Mouse (Mus musculus): ENCODE data around the gene Adamts4. TPM values are rescaled to one million over a fixed set of nuclear protein-coding genes. Genes with fewer than 3 reads are reported as not detected.
A peak's percentile ranks its signal among the peaks of the same experiment; 100 is the strongest.

Adamts4 gene
- total RNA-seq, 1 experiment: 4.5 TPM

DNA sequence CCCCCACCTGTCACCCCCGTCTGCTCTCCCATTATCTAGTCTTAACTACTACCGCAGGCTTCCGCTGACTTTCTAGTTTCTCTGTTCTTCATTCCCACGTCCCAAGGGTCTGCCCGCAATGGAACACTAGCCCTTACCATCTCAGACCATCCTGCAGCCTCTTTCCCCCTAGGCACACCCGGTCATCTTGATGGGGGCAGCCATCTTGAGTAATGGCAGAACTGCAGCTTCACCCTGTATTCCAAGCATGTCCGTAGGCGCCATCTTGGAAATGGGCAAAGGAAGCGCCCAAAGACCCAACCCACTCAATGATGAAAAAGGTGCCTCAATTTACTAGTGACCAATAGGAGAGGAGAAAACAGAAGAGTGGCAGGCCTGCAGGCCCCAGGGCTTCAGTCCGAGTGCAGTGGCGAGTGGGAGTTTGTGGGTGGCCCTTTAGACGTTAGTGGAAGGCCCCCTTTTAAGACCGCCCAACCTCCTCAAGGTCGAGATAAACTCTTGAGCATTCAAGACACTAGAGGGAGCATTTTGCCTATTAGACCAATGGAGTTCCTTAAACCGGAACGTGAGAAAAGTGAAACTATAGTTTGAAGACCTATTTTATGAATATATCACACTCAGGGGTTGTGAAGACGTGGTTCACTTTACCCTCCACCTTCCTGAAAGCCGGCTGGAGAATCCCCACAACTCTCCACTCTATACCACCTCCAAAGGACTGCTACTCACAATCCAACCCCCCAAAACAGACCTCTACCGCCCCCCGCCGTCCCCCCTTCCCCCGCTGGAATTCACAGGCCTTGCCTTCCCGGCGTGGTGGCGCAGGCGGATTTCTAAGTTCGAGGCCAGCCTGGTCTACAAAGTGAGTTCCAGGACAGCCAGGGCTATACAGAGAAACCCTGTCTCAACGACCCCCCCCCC is 27.7 kb upstream of the Adamts4 start, which contains the start of gene Tomm40l:
Gene Tomm40l, minus strand, starts transcription at position 277 of the 918 bp plus-strand sequence.
- in situ Hi-C loops (cut with MboI; ENCODE audit: low sequenced_read_pairs in 2 of 2, unreplicated experiment in 2 of 2): no loop called here
- Histone ChIP-seq H3K4me1 (ENCODE audit: control insufficient read depth in 2 of 2, insufficient read depth in 2 of 2, low read length in 2 of 2, poor library complexity in 1 of 2) (peaks cover 2 to 12% of the 10 kb centered on the region in 2 experiments; a peak in 3 of 4 replicates), H3K27ac (ENCODE audit: insufficient read depth, low read depth, low read length, poor library complexity, severe bottlenecking) (peak within 1 kb of the TSS; percentile 63; the same call in 1 of the 2 replicates), H3K9me3 (ENCODE audit: control insufficient read depth, insufficient read depth, low read depth, low read length) (no peaks in the 10 kb centered on the region), H3K9ac (ENCODE audit: insufficient read depth, low read depth, low read length, poor library complexity, severe bottlenecking) (peak within 1 kb of the TSS; percentile 69), H3K36me3 (ENCODE audit: control insufficient read depth, insufficient read depth, low read length, poor library complexity, severe bottlenecking) (peaks cover 8% of the 10 kb centered on the region; the same call in 1 of the 2 replicates), H3K4me3 (ENCODE audit: insufficient read depth in 1 of 2, low read depth in 1 of 2, low read length in 2 of 2, poor library complexity in 1 of 2, severe bottlenecking in 1 of 2) (peak within 1 kb of the TSS; percentile 70 to 78)
- peak; percentile 97 for DNase-seq (ENCODE audit: low read depth, low spot score)
- TF ChIP-seq ZNF384 (IDR thresholded peaks at IDR 0.05; ENCODE audit: low read depth, low read length) (no peak), HCFC1 (IDR thresholded peaks at IDR 0.05; ENCODE audit: borderline replicate concordance, insufficient read depth, low read length) (peak; percentile 92), CHD2 (IDR thresholded peaks at IDR 0.05; ENCODE audit: low read depth, low read length) (0 out of 2 replicates have a peak, but pooled peaks have one; percentile 53), ZC3H11A (IDR thresholded peaks at IDR 0.05; ENCODE audit: borderline replicate concordance, low read depth, low read length) (0 out of 2 replicates have a peak, but pooled peaks have one; percentile 4), MAFK (IDR thresholded peaks at IDR 0.05; ENCODE audit: insufficient read depth, low read depth, low read length) (no peak)

DNA sequence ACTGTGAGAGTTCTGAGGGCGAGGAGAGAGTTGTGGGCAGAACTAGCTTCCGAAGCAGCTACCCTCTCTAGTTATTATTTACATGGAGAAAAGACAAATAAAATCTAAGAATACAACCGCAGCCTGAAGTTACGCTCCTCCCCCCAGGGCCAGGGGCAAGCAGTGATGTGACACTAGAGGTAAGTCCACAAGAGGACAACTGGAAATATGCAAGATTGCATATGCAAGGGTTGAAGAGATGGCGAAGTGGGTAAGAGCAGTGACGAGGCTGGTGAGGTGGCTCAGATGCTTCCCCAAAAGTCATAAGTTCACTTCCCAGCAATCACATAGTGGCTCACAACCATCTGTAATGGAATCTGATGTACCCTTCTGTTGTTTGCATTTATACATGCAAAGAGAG is 27.1 kb upstream of the Adamts4 start:
- H3K4me1 ChIP-seq (ENCODE audit: control insufficient read depth in 2 of 2, insufficient read depth in 2 of 2, low read length in 2 of 2, poor library complexity in 1 of 2): peaks cover 2 to 12% of the 10 kb centered on the region in 2 experiments; a peak in 3 of 4 replicates
- no peak overlapping the region for H3K4me3 ChIP-seq (ENCODE audit: insufficient read depth in 1 of 2, low read depth in 1 of 2, low read length in 2 of 2, poor library complexity in 1 of 2, severe bottlenecking in 1 of 2)
- H3K36me3 ChIP-seq (ENCODE audit: control insufficient read depth, insufficient read depth, low read length, poor library complexity, severe bottlenecking): peaks cover 8% of the 10 kb centered on the region; the same call in 1 of the 2 replicates
- no peaks in the 10 kb centered on the region for H3K9me3 ChIP-seq (ENCODE audit: control insufficient read depth, insufficient read depth, low read depth, low read length)
- no peak overlapping the region for H3K9ac ChIP-seq (ENCODE audit: insufficient read depth, low read depth, low read length, poor library complexity, severe bottlenecking)
- in situ Hi-C loops (cut with MboI; ENCODE audit: low sequenced_read_pairs in 2 of 2, unreplicated experiment in 2 of 2): no loop called here
- H3K27ac ChIP-seq (ENCODE audit: insufficient read depth, low read depth, low read length, poor library complexity, severe bottlenecking): peak overlapping the region; percentile 63; the same call in 1 of the 2 replicates
- TF ChIP-seq HCFC1 (IDR thresholded peaks at IDR 0.05; ENCODE audit: borderline replicate concordance, insufficient read depth, low read length) (no peak), CHD2 (IDR thresholded peaks at IDR 0.05; ENCODE audit: low read depth, low read length) (no peak)
- DNase-seq (ENCODE audit: low read depth, low spot score): no peak

DNA sequence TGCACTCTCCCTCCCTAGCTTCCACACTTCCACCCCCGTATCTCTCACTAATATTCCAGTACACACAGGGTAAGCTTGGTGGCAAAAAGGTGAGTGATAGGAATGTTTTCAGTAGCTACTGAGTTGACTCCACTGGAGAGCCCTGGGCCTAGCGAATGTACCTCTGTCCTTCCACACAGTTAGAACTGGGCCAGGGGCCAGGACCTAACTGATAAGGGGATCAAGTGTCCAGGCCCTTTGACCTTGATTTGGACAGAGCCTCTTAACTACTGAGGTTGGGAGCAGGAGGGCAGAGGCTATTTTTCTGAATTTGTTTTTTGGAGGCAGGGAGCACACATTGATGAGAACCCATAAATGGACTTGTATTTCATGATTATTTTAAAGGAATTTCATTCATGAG is 26.4 kb upstream of the Adamts4 start:
- TF ChIP-seq HCFC1 (IDR thresholded peaks at IDR 0.05; ENCODE audit: borderline replicate concordance, insufficient read depth, low read length) (no peak), ZNF384 (IDR thresholded peaks at IDR 0.05; ENCODE audit: low read depth, low read length) (no peak), CHD2 (IDR thresholded peaks at IDR 0.05; ENCODE audit: low read depth, low read length) (no peak), ZC3H11A (IDR thresholded peaks at IDR 0.05; ENCODE audit: borderline replicate concordance, low read depth, low read length) (no peak), MAFK (IDR thresholded peaks at IDR 0.05; ENCODE audit: insufficient read depth, low read depth, low read length) (no peak)
- H3K4me3 ChIP-seq (ENCODE audit: insufficient read depth in 1 of 2, low read depth in 1 of 2, low read length in 2 of 2, poor library complexity in 1 of 2, severe bottlenecking in 1 of 2): no peak overlapping the region
- peaks cover 2 to 11% of the 10 kb centered on the region in 2 experiments; a peak in 2 of 4 replicates for H3K4me1 ChIP-seq (ENCODE audit: control insufficient read depth in 2 of 2, insufficient read depth in 2 of 2, low read length in 2 of 2, poor library complexity in 1 of 2)
- in situ Hi-C loops (cut with MboI; ENCODE audit: low sequenced_read_pairs in 2 of 2, unreplicated experiment in 2 of 2): no loop called here
- no peak overlapping the region for H3K27ac ChIP-seq (ENCODE audit: insufficient read depth, low read depth, low read length, poor library complexity, severe bottlenecking)
- H3K9me3 ChIP-seq (ENCODE audit: control insufficient read depth, insufficient read depth, low read depth, low read length): no peaks in the 10 kb centered on the region
- H3K36me3 ChIP-seq (ENCODE audit: control insufficient read depth, insufficient read depth, low read length, poor library complexity, severe bottlenecking): peaks cover 8% of the 10 kb centered on the region; the same call in 1 of the 2 replicates
- no peak overlapping the region for H3K9ac ChIP-seq (ENCODE audit: insufficient read depth, low read depth, low read length, poor library complexity, severe bottlenecking)
- no peak for DNase-seq (ENCODE audit: low read depth, low spot score)

DNA sequence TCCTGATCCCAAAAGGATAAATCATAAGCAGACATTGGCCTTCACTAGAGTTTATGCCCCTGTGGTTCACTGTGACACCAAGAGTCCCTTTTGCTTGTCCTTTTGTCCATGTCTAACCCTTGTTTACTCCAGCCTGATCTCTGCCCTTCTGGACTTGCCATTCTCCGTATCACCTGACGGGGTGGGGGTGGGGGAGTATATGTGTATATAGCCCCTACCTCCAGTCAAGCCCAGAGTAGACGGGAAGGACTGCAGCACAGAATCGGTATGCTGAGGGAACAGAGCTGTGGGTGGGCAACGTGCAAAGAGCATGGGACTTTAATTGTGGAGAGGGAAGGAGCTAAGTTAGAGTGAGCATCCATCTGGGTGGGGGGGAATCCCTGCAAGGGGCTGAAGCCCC is 25.4 kb upstream of the Adamts4 start, which contains the start of gene Apoa2:
Gene Apoa2, plus strand, starts transcription at position 198 of the 400 bp plus-strand sequence.
- H3K9me3 ChIP-seq (ENCODE audit: control insufficient read depth, insufficient read depth, low read depth, low read length): no peaks in the 10 kb centered on the region
- H3K4me1 ChIP-seq (ENCODE audit: control insufficient read depth in 2 of 2, insufficient read depth in 2 of 2, low read length in 2 of 2, poor library complexity in 1 of 2): peaks cover 2 to 11% of the 10 kb centered on the region in 2 experiments; a peak in 2 of 4 replicates
- in situ Hi-C loops (cut with MboI; ENCODE audit: low sequenced_read_pairs in 2 of 2, unreplicated experiment in 2 of 2): loop anchor here in 1 of 2 experiments (25.0 kb wide), 1 partner anchor 338 kb away; the partner anchor contains the start of genes Dusp12 and Gm26620
- H3K9ac ChIP-seq (ENCODE audit: insufficient read depth, low read depth, low read length, poor library complexity, severe bottlenecking): no peak within 1 kb of the TSS
- no peak for TF ChIP-seq MAFK (IDR thresholded peaks at IDR 0.05; ENCODE audit: insufficient read depth, low read depth, low read length)
- TF ChIP-seq ZC3H11A (IDR thresholded peaks at IDR 0.05; ENCODE audit: borderline replicate concordance, low read depth, low read length): no peak
- TF ChIP-seq CHD2 (IDR thresholded peaks at IDR 0.05; ENCODE audit: low read depth, low read length): no peak
- TF ChIP-seq HCFC1 (IDR thresholded peaks at IDR 0.05; ENCODE audit: borderline replicate concordance, insufficient read depth, low read length): no peak
- no peak for TF ChIP-seq ZNF384 (IDR thresholded peaks at IDR 0.05; ENCODE audit: low read depth, low read length)
- H3K36me3 ChIP-seq (ENCODE audit: control insufficient read depth, insufficient read depth, low read length, poor library complexity, severe bottlenecking): peaks cover 5% of the 10 kb centered on the region; the same call in 1 of the 2 replicates
- no peak within 1 kb of the TSS for H3K27ac ChIP-seq (ENCODE audit: insufficient read depth, low read depth, low read length, poor library complexity, severe bottlenecking)
- H3K4me3 ChIP-seq (ENCODE audit: insufficient read depth in 1 of 2, low read depth in 1 of 2, low read length in 2 of 2, poor library complexity in 1 of 2, severe bottlenecking in 1 of 2): no peak within 1 kb of the TSS
- DNase-seq (ENCODE audit: low read depth, low spot score): no peak
